Mouse (Mus musculus) limb, embryonic 14.5 days (tissue): ENCODE results near the gene Upk3a. TPM values are rescaled to one million over a fixed set of nuclear protein-coding genes. Genes with fewer than 3 reads are reported as not detected.

Experiments
- ATAC-seq: fragments of 200-750 bp; cut with Nextera tagmentation; 2 replicates; pipeline ENCODE4 v1.8.0; 2017; ENCODE audit warnings: low read depth, moderate number of reproducible peaks, moderate TSS enrichment; ENCODE audit not compliant: low FRiP score
- DNase-seq: peaks from one replicate; pipeline ENCODE4 v3.0.0-alpha.2; 2015; ENCODE audit warnings: low spot score
- H3K27ac ChIP-seq: fragments of 300-500 bp; sonication (generic); replicated peaks from 2 replicates; pipeline ENCODE4 v1.5.1; 2014; ENCODE audit warnings: low read depth, mild to moderate bottlenecking, low read length, moderate library complexity, mixed read lengths
- H3K27me3 ChIP-seq: fragments of 300-500 bp; sonication (generic); 2 replicates; pipeline ENCODE4 v1.6.1; 2014; ENCODE audit warnings: low read length, mixed read lengths; ENCODE audit not compliant: control insufficient read depth, insufficient read depth
- H3K36me3 ChIP-seq: fragments of 300-500 bp; sonication (generic); 2 replicates; pipeline ENCODE4 v1.6.1; 2014; ENCODE audit warnings: mild to moderate bottlenecking, low read length, moderate library complexity, mixed read lengths; ENCODE audit not compliant: control insufficient read depth, insufficient read depth
- H3K4me1 ChIP-seq: fragments of 300-500 bp; sonication (generic); 2 replicates; pipeline ENCODE4 v1.6.1; 2014; ENCODE audit warnings: antibody characterized with exemption, low read length, mixed read lengths; ENCODE audit not compliant: control insufficient read depth, insufficient read depth
- H3K4me2 ChIP-seq: fragments of 300-500 bp; sonication (generic); replicated peaks from 2 replicates; pipeline ENCODE4 v1.6.1; 2014; ENCODE audit warnings: low read depth, mild to moderate bottlenecking, low read length, moderate library complexity; ENCODE audit not compliant: severe bottlenecking
- H3K4me3 ChIP-seq: fragments of 300-500 bp; sonication (generic); replicated peaks from 2 replicates; pipeline ENCODE4 v1.5.1; 2014; ENCODE audit warnings: low read length
- H3K9ac ChIP-seq: fragments of 300-500 bp; sonication (generic); 2 replicates; pipeline ENCODE4 v1.6.1; 2014; ENCODE audit warnings: mild to moderate bottlenecking, low read depth, low read length, moderate library complexity; ENCODE audit not compliant: severe bottlenecking
- H3K9me3 ChIP-seq: fragments of 300-500 bp; sonication (generic); 2 replicates; pipeline ENCODE4 v1.6.1; 2016; ENCODE audit warnings: low read length; ENCODE audit not compliant: control insufficient read depth
- POLR2A ChIP-seq: fragments of 200-500 bp; IDR thresholded peaks from 2 replicates; pipeline ENCODE4 v1.8.0; 2012; ENCODE audit warnings: inconsistent platforms, mild to moderate bottlenecking, moderate library complexity, borderline replicate concordance; ENCODE audit not compliant: insufficient read depth, insufficient read length; ENCODE audit errors: extremely low read depth
- WGBS: fragments of 180-500 bp; shearing (Covaris S2); extraction: QIAGEN DNeasy Blood & Tissue Kit; methylation state at CpG from one replicate; pipeline ENCODE4 v1.1.7; 2014; 5-methylcytosine and 5-hydroxymethylcytosine counted together
- polyA plus RNA-seq, 2 experiments: library from polyadenylated mRNA; depleted of rRNA in 1 of 2; stranded (reverse) in 1 of 2; unstranded in 1 of 2; fragments of >200 nt; fragmentation: Nextera tagmentation in 1 of 2; extraction: Ambion mirVana in 1 of 2; gene quantifications; 2 replicates each; pipeline versions ENCODE4 v1.2.1 to v1.2.3; 2012 to 2014

Upk3a gene
- polyA plus RNA-seq, 2 experiments: 0.08 TPM; not detected in 1

GRCm38 (mm10) chr15:85009666-85010065 lies 7.3 kb upstream of the Upk3a start:
- Histone ChIP-seq H3K27me3 (no peaks in the 10 kb centered on the region), H3K4me2 (no peak overlapping the region), H3K27ac (no peak overlapping the region), H3K4me3 (no peak overlapping the region), H3K36me3 (no peaks in the 10 kb centered on the region), H3K9me3 (no peaks in the 10 kb centered on the region), H3K4me1 (peaks cover 9% of the 10 kb centered on the region; the same call in 1 of the 2 replicates), H3K9ac (no peak overlapping the region)
- ATAC-seq (no peak), DNase-seq (no peak)
- TF ChIP-seq POLR2A: no peak
- WGBS: 82% methylated on average over 8 of the region's 8 CpGs

GRCm38 (mm10) chr15:85011895-85012661 lies 4.9 kb upstream of the Upk3a start:
- WGBS: 27% methylated on average over 19 of the region's 19 CpGs
- Histone ChIP-seq H3K9ac (peak overlapping the region; percentile 7; the same call in 1 of the 2 replicates), H3K4me1 (peaks cover 9% of the 10 kb centered on the region; the same call in 1 of the 2 replicates), H3K27me3 (peaks cover 10% of the 10 kb centered on the region; the same call in 1 of the 2 replicates), H3K4me3 (no peak overlapping the region), H3K27ac (peak overlapping the region; percentile 26; the same call in 1 of the 2 replicates), H3K36me3 (no peaks in the 10 kb centered on the region), H3K9me3 (no peaks in the 10 kb centered on the region), H3K4me2 (peak overlapping the region; percentile 20)
- TF ChIP-seq POLR2A: no peak
- ATAC-seq (no peak), DNase-seq (no peak)

GRCm38 (mm10) chr15:85012662-85013054 lies 4.3 kb upstream of the Upk3a start:
- no peak for TF ChIP-seq POLR2A

GRCm38 (mm10) chr15:85015771-85016170 lies 1.2 kb upstream of the Upk3a start:
- Histone ChIP-seq H3K4me1 (peaks cover 9% of the 10 kb centered on the region; the same call in 1 of the 2 replicates), H3K9ac (no peak overlapping the region), H3K36me3 (no peaks in the 10 kb centered on the region), H3K27ac (no peak overlapping the region), H3K27me3 (peaks cover 10% of the 10 kb centered on the region; the same call in 1 of the 2 replicates), H3K9me3 (no peaks in the 10 kb centered on the region), H3K4me2 (no peak overlapping the region), H3K4me3 (no peak overlapping the region)
- TF ChIP-seq POLR2A: no peak
- DNase-seq (no peak), ATAC-seq (no peak)
- 84% methylated on average over 11 of the region's 11 CpGs for WGBS

More at GRCm38 (mm10) chr15:85012662-85013054, 4.3 kb upstream of the Upk3a start:
- H3K9ac ChIP-seq: peak overlapping the region; percentile 7; the same call in 1 of the 2 replicates
- peaks cover 9% of the 10 kb centered on the region; the same call in 1 of the 2 replicates for H3K4me1 ChIP-seq
- H3K9me3 ChIP-seq: no peaks in the 10 kb centered on the region
- 0 out of 2 replicates have a peak, but pooled peaks have one; percentile 34 for ATAC-seq
- WGBS: 21% methylated on average over 2 of the region's 2 CpGs
- H3K27ac ChIP-seq: no peak overlapping the region
- H3K36me3 ChIP-seq: no peaks in the 10 kb centered on the region
- H3K4me2 ChIP-seq: peak overlapping the region; percentile 10; the same call in 1 of the 2 replicates
- no peak for DNase-seq
- H3K4me3 ChIP-seq: no peak overlapping the region
- H3K27me3 ChIP-seq: peaks cover 10% of the 10 kb centered on the region; the same call in 1 of the 2 replicates

- ATAC-seq: no peak
- no peak overlapping the region for H3K9ac ChIP-seq
- DNase-seq: no peak
- 60% methylated on average over 4 of the region's 4 CpGs for WGBS
- H3K9me3 ChIP-seq: no peaks in the 10 kb centered on the region
- no peak for TF ChIP-seq POLR2A
- no peak overlapping the region for H3K4me3 ChIP-seq
- H3K27me3 ChIP-seq: no peaks in the 10 kb centered on the region
- H3K27ac ChIP-seq: no peak overlapping the region
- no peaks in the 10 kb centered on the region for H3K4me1 ChIP-seq
- no peak overlapping the region for H3K4me2 ChIP-seq
- H3K36me3 ChIP-seq: no peaks in the 10 kb centered on the region
These were observed 5.3 kb downstream of the Upk3a start for GRCm38 (mm10) chr15:85022211-85022610.
